Mouse (Mus musculus): ENCODE data around the gene Tfap4. TPM values are rescaled to one million over a fixed set of nuclear protein-coding genes. Genes with fewer than 3 reads are reported as not detected.

The Tfap4 gene
- 23.3 and 25.1 TPM in 2 replicates for polyA plus RNA-seq (2014; fragmentation: Nextera tagmentation; extraction: Ambion mirVana)

DNA sequence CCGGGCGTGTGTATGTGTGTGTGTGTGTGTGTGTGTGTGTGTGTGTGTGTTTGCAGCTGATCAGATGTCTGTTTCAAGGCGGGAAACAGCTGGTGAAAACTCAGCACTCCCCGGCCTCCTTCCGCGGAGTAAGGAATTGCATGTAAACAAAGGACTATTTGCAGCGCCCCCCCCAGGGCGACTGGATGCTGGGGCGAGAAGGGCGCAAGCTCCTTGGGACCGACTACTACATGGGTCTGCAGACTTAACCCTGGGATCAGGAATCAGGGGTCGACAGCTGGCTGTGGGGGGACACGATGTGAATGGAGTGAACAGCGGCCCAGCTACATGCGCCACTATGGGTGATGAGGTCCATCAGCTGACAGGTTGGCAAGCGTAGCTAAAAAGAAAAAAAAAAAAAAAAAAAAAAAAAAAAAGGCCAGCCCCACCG lies at the start of gene Tfap4:
TSS of gene Tfap4 (minus strand) at position 140 of the 430 bp plus-strand sequence.
- Histone ChIP-seq H3K36me3 (ENCODE audit: control insufficient read depth, insufficient read depth, low read length) (no peaks in the 10 kb centered on the region; the same call in 1 of the 2 replicates), H3K9ac (ENCODE audit: low read depth, low read length) (peak within 1 kb of the TSS; percentile 94), H3K27me3 (replicated peaks; ENCODE audit: control insufficient read depth, insufficient read depth, low read length) (no peaks in the 10 kb centered on the region), H3K27ac (ENCODE audit: low read depth, low read length) (peak within 1 kb of the TSS; percentile 96), H3K4me2 (peak within 1 kb of the TSS; percentile 98), H3K4me1 (replicated peaks; ENCODE audit: control insufficient read depth, insufficient read depth, low read length) (peaks cover 34% of the 10 kb centered on the region), H3K4me3 (ENCODE audit: low read depth, low read length) (peak within 1 kb of the TSS; percentile 87), H3K9me3 (ENCODE audit: control insufficient read depth, low read length) (no peaks in the 10 kb centered on the region)
- ATAC-seq (replicated peaks; ENCODE audit: low FRiP score) (peak; percentile 33), DNase-seq (ENCODE audit: low spot score) (peak; percentile 95)
- WGBS = under 1% methylated on average over 16 of the region's 17 CpGs

DNA sequence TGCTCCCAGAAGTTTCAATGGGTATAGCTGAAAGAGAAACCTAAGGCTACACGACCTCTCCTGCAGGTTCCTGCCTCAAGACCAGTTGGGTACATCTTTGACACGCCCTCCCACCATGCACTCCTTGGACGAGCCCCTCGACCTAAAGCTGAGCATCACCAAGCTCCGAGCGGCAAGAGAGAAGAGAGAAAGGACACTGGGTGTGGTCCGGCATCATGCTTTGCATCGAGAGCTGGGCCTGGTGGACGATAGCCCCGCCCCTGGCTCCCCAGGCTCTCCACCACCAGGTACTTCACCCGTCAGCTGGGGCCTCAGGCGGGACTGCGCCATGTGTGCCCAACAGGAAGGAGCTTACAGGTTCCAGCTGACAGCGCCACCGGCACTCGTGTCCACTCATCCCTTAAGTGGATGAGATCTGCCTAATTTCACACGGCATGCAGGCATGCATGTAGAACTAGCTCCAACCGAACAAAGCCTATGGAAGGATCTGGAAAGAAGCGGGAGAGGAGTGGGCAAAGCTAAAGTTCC lies 48.9 kb upstream of the Tfap4 start:
- no peaks in the 10 kb centered on the region for H3K9me3 ChIP-seq (ENCODE audit: control insufficient read depth, low read length)
- WGBS = 83% methylated on average over 19 of the region's 19 CpGs
- H3K9ac ChIP-seq (ENCODE audit: low read depth, low read length) = no peak overlapping the region
- H3K27ac ChIP-seq (ENCODE audit: low read depth, low read length) = no peak overlapping the region
- peaks cover 35% of the 10 kb centered on the region for H3K4me1 ChIP-seq (replicated peaks; ENCODE audit: control insufficient read depth, insufficient read depth, low read length)
- no peak for ATAC-seq (replicated peaks; ENCODE audit: low FRiP score)
- H3K36me3 ChIP-seq (ENCODE audit: control insufficient read depth, insufficient read depth, low read length) = peaks cover 15% of the 10 kb centered on the region
- no peaks in the 10 kb centered on the region for H3K27me3 ChIP-seq (replicated peaks; ENCODE audit: control insufficient read depth, insufficient read depth, low read length)
- no peak for DNase-seq (ENCODE audit: low spot score)
- H3K4me2 ChIP-seq = no peak overlapping the region
- H3K4me3 ChIP-seq (ENCODE audit: low read depth, low read length) = no peak overlapping the region

DNA sequence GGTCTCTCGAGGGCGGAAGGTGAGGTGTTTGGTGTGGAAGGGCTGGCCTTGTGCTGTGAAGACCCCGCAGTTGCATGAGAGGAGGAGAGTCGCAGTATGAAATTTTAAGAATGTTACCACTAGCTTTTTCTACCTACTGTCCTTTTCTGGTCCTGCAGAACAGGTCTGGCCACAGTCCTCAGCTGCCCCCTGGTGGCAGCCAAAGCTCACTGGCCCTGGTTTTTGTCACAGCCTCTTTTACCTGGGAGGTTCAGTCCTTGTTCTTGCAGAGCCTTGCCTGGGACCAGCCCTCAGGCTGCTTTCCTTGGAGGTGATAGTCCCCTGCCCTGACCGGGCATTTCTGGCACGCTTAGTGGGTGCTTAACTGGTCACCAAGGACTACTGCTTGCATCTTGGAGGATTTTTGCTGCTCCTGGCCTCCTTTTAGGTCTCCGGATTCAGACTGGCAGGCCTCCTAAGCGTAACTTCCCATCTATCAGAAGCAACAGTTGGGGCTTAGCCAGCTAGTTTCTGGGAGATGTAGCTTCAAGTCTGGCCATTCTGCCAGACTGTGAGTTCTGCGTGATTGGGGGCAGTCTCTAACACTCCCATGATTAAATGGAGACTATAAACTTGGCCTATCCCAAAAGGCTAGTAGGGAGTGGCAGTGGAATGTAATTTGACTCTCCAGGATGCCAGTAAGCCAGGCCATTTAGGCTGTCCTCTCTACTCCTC lies 48.3 kb upstream of the Tfap4 start:
- peaks cover 41% of the 10 kb centered on the region for H3K4me1 ChIP-seq (replicated peaks; ENCODE audit: control insufficient read depth, insufficient read depth, low read length)
- WGBS = 50% methylated on average over 9 of the region's 9 CpGs
- no peak overlapping the region for H3K4me2 ChIP-seq
- H3K9me3 ChIP-seq (ENCODE audit: control insufficient read depth, low read length) = no peaks in the 10 kb centered on the region
- H3K4me3 ChIP-seq (ENCODE audit: low read depth, low read length) = no peak overlapping the region
- peak; percentile 38 for ATAC-seq (replicated peaks; ENCODE audit: low FRiP score)
- DNase-seq (ENCODE audit: low spot score) = peak; percentile 75
- no peak overlapping the region for H3K9ac ChIP-seq (ENCODE audit: low read depth, low read length)
- H3K27ac ChIP-seq (ENCODE audit: low read depth, low read length) = no peak overlapping the region
- no peaks in the 10 kb centered on the region for H3K27me3 ChIP-seq (replicated peaks; ENCODE audit: control insufficient read depth, insufficient read depth, low read length)
- peaks cover 11% of the 10 kb centered on the region for H3K36me3 ChIP-seq (ENCODE audit: control insufficient read depth, insufficient read depth, low read length)

DNA sequence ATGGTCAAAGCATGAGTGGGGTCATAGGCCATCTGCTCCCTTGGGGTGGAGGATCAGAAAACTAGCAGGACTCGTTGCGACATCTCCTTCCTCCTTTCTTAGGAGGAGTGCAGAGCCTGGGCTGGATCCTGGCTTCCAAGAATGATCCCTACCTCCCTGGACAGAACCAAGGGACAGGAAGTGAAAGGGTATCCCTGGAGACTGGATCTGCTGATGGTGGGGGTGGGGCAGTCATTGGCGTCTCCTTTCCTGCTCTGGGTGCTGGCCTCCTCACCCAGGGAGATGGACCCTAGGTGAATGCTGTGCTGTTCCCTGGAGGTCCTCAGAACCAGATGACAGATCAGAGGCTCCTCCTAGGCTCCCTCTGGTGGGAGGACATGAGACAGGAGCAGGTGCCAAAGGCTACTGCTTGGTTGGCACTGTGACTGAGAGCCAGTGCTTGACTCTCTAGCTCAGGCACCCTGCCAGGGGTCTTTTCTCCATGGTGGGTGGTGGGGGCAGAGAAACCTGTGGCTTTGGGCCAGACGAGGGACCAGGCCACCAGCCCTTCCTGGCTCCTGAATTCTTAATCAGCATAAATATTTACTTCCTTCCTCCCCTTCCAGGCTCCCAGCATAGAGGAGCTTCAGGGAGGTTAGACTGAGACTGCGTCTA lies 46.9 kb upstream of the Tfap4 start:
- Histone ChIP-seq H3K27ac (ENCODE audit: low read depth, low read length) (no peak overlapping the region), H3K9ac (ENCODE audit: low read depth, low read length) (no peak overlapping the region), H3K4me1 (replicated peaks; ENCODE audit: control insufficient read depth, insufficient read depth, low read length) (peaks cover 52% of the 10 kb centered on the region), H3K27me3 (replicated peaks; ENCODE audit: control insufficient read depth, insufficient read depth, low read length) (no peaks in the 10 kb centered on the region), H3K4me2 (no peak overlapping the region), H3K36me3 (ENCODE audit: control insufficient read depth, insufficient read depth, low read length) (peaks cover 6% of the 10 kb centered on the region), H3K9me3 (ENCODE audit: control insufficient read depth, low read length) (no peaks in the 10 kb centered on the region), H3K4me3 (ENCODE audit: low read depth, low read length) (no peak overlapping the region)
- peak; percentile 27; the same call in 1 of the 2 replicates for ATAC-seq (replicated peaks; ENCODE audit: low FRiP score)
- 27% methylated on average over 5 of the region's 5 CpGs for WGBS
- DNase-seq (ENCODE audit: low spot score) = no peak

DNA sequence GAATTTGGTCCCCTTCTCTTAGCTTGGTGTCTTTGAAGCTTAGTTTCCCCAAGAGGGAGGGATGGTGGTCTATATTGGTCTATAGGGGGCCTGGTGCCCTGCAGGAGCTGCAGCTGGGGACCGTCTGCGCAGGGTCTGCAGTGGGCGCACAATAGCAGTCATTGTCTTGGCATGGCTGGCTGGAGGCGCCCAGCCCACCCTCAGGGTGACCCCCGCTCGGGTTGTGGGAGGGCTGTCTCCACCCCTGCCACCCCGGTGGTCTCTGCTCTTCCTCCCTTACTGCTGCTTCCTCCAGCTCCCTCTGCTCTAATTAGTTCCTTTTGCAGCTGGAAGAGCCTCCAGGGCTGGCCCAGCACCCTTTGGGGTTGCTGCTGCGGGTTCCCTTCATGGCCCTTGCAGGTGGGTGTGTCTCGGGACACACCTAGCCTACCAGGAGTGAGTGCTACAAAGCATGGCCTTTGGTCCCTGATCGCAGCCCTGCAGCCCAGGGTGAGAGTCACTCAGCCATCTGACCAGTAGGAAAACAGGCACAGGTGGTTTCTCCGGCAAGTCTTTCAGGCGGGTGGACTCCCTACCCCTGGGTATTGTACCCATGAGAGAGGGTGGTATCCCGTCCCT lies 46.0 kb upstream of the Tfap4 start:
- ATAC-seq (replicated peaks; ENCODE audit: low FRiP score) (no peak), DNase-seq (ENCODE audit: low spot score) (no peak)
- H3K36me3 ChIP-seq (ENCODE audit: control insufficient read depth, insufficient read depth, low read length) = no peaks in the 10 kb centered on the region; the same call in 1 of the 2 replicates
- H3K4me3 ChIP-seq (ENCODE audit: low read depth, low read length) = no peak overlapping the region
- peak overlapping the region; percentile 52; the same call in 1 of the 2 replicates for H3K27ac ChIP-seq (ENCODE audit: low read depth, low read length)
- H3K4me2 ChIP-seq = no peak overlapping the region
- H3K27me3 ChIP-seq (replicated peaks; ENCODE audit: control insufficient read depth, insufficient read depth, low read length) = no peaks in the 10 kb centered on the region
- WGBS = 70% methylated on average over 13 of the region's 13 CpGs
- peaks cover 61% of the 10 kb centered on the region for H3K4me1 ChIP-seq (replicated peaks; ENCODE audit: control insufficient read depth, insufficient read depth, low read length)
- H3K9me3 ChIP-seq (ENCODE audit: control insufficient read depth, low read length) = no peaks in the 10 kb centered on the region
- H3K9ac ChIP-seq (ENCODE audit: low read depth, low read length) = no peak overlapping the region

DNA sequence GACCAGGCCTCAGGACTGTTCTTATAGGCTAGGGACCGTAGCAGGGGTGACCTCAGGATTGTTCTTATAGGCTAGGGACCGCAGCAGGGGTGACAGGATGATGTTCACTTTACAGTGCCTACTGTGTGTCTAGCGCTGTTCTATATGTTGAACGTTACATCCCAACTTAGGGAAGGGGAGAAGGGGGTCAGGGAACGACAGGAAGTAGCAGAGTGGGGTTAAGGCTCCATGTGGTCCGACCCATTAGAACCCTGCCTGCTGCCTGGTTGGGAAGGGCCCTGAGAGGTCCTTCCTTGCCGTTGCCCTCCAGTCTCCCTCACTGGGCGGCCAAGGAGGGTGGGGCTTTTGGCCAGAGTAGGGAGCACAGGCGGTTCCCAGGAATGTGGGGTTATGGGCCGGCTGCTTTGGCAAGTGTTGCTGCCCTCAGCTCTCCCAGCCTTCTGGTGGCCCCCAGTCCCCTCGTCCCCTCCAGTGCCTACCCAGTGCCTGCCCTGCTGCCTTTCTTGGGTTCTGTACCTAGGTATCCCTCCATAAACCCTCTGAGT lies 44.7 kb upstream of the Tfap4 start:
- WGBS = 68% methylated on average over 11 of the region's 11 CpGs
- DNase-seq (ENCODE audit: low spot score) = no peak
- Histone ChIP-seq H3K4me2 (no peak overlapping the region), H3K36me3 (ENCODE audit: control insufficient read depth, insufficient read depth, low read length) (no peaks in the 10 kb centered on the region; the same call in 1 of the 2 replicates), H3K9ac (ENCODE audit: low read depth, low read length) (no peak overlapping the region), H3K27me3 (replicated peaks; ENCODE audit: control insufficient read depth, insufficient read depth, low read length) (no peaks in the 10 kb centered on the region), H3K4me1 (replicated peaks; ENCODE audit: control insufficient read depth, insufficient read depth, low read length) (peaks cover 68% of the 10 kb centered on the region), H3K9me3 (ENCODE audit: control insufficient read depth, low read length) (no peaks in the 10 kb centered on the region), H3K4me3 (ENCODE audit: low read depth, low read length) (no peak overlapping the region), H3K27ac (ENCODE audit: low read depth, low read length) (peak overlapping the region; percentile 38)
- no peak for ATAC-seq (replicated peaks; ENCODE audit: low FRiP score)

DNA sequence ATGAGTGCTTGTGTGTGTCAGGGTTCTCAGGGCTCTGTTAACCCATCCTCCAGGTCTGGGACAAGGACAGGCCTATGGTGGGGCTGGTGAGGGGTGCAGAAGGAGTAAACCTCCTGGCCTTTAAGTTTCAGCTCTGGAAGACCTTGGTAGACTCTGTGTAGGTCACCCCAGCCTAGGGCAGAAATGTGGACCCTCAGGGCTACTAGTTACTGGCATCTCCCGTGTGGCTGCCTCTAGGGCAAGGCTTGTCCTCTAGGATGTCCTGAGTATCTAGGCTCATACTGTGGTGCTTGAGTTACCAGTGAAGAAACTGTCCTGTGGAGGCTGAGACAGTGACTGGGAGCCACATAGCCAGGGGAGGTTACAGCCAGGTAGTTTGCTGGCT lies 43.8 kb upstream of the Tfap4 start:
- H3K9me3 ChIP-seq (ENCODE audit: control insufficient read depth, low read length) = no peaks in the 10 kb centered on the region
- H3K4me1 ChIP-seq (replicated peaks; ENCODE audit: control insufficient read depth, insufficient read depth, low read length) = peaks cover 76% of the 10 kb centered on the region
- DNase-seq (ENCODE audit: low spot score) (no peak), ATAC-seq (replicated peaks; ENCODE audit: low FRiP score) (no peak)
- no peaks in the 10 kb centered on the region for H3K27me3 ChIP-seq (replicated peaks; ENCODE audit: control insufficient read depth, insufficient read depth, low read length)
- H3K4me3 ChIP-seq (ENCODE audit: low read depth, low read length) = no peak overlapping the region
- WGBS = 88% methylated on average over 1 of the region's 1 CpGs
- H3K36me3 ChIP-seq (ENCODE audit: control insufficient read depth, insufficient read depth, low read length) = no peaks in the 10 kb centered on the region
- H3K4me2 ChIP-seq = no peak overlapping the region
- H3K9ac ChIP-seq (ENCODE audit: low read depth, low read length) = no peak overlapping the region
- H3K27ac ChIP-seq (ENCODE audit: low read depth, low read length) = peak overlapping the region; percentile 44

DNA sequence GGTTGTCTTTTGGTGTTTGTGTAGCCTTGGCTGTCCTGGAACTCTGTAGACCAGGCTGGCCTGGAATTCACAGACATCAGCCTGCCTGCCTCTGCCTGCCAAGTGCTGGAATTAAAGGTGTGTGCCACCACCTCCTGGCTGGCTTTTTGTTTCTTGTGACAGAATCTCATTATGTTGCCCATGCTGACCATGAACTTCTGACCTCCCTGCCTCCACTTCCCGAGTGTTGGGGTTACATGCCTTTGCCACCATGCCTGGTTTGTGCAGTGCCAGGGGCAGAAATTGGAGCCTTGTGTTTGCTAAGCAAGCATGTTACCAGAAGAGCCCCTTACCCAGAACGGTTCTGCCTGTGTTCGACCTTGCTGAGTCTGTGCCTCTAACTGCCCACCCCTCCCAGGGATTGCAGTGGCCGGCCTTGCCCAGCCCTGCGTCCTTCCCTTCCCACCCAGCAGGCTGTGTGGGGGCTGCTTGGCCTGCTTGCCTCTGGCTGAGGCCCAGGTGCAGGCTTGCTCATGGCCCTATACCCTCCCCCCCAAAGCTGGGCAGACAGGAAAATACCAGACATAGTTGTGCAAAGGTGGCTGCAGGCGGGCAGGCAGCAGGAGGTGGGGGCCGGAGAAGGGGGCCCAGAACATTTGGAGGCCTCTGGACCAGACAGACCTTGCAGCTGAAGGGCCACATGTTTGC lies 43.3 kb upstream of the Tfap4 start:
- Histone ChIP-seq H3K27me3 (replicated peaks; ENCODE audit: control insufficient read depth, insufficient read depth, low read length) (no peaks in the 10 kb centered on the region), H3K4me1 (replicated peaks; ENCODE audit: control insufficient read depth, insufficient read depth, low read length) (peaks cover 81% of the 10 kb centered on the region), H3K27ac (ENCODE audit: low read depth, low read length) (peak overlapping the region; percentile 44), H3K9ac (ENCODE audit: low read depth, low read length) (0 out of 2 replicates have a peak overlapping the region, but pooled peaks have one; percentile 4), H3K9me3 (ENCODE audit: control insufficient read depth, low read length) (no peaks in the 10 kb centered on the region), H3K4me3 (ENCODE audit: low read depth, low read length) (no peak overlapping the region), H3K36me3 (ENCODE audit: control insufficient read depth, insufficient read depth, low read length) (no peaks in the 10 kb centered on the region), H3K4me2 (0 out of 2 replicates have a peak overlapping the region, but pooled peaks have one; percentile 5)
- WGBS = 58% methylated on average over 7 of the region's 7 CpGs
- ATAC-seq (replicated peaks; ENCODE audit: low FRiP score) = no peak
- no peak for DNase-seq (ENCODE audit: low spot score)

All from liver, embryonic 11.5 days (tissue).